Mouse (Mus musculus): ENCODE data around the gene Ldlrad3.

DNA sequence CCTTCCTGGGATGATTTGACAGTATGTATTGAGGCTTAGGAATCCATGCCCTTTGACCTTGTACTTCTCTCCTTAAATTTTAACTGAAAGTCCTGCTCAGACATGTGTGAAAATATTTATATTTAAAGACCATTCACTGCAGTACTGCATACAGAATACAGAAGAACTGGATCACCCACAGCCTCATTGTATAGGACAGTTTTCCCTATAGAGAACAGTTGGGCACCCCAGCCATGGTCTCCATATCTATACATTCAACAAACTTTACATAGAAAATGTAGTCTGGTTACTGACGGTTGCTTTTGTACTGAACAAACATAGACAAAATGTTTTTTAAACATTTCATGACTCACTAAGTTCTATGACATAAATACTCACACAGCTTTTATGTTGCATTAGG, 30.6 kb upstream of the Ldlrad3 start:
- TF ChIP-seq CTCF (IDR thresholded peaks at IDR 0.05; ENCODE audit: low read depth) (no peak), EP300 (IDR thresholded peaks at IDR 0.05; ENCODE audit: low read depth) (no peak)

Measured in liver, postnatal 0 days (tissue).